Mouse (Mus musculus): ENCODE measurements around the gene Ahnak2. TPM values are rescaled to one million over a fixed set of nuclear protein-coding genes. Genes with fewer than 3 reads are reported as not detected.

The Ahnak2 gene
- polyA plus RNA-seq, 1 experiment from 2014 or later, result 0.13 TPM

GRCm38 (mm10) chr12:112732591-112732990, 69.9 kb downstream of the Ahnak2 start:
- Histone ChIP-seq H3K4me1 (ENCODE audit: control insufficient read depth, insufficient read depth, low read length) (no peaks in the 10 kb centered on the region), H3K4me2 (ENCODE audit: low read depth, low read length) (no peak overlapping the region), H3K27me3 (ENCODE audit: control insufficient read depth, insufficient read depth, low read length) (no peaks in the 10 kb centered on the region), H3K9me3 (replicated peaks; ENCODE audit: control insufficient read depth, low read length) (no peaks in the 10 kb centered on the region), H3K27ac (replicated peaks; ENCODE audit: low read depth, low read length) (no peak overlapping the region), H3K9ac (replicated peaks; ENCODE audit: low read length) (no peak overlapping the region), H3K36me3 (replicated peaks; ENCODE audit: control insufficient read depth, insufficient read depth, low read depth, low read length) (peaks cover 2% of the 10 kb centered on the region), H3K4me3 (ENCODE audit: low read depth, low read length) (no peak overlapping the region)
- DNase-seq (ENCODE audit: low spot score) (no peak), ATAC-seq (replicated peaks; ENCODE audit: insufficient number of reproducible peaks, low FRiP score, low TSS enrichment, low read depth) (no peak)
- WGBS, result 90% methylated on average over 10 of the region's 10 CpGs

GRCm38 (mm10) chr12:112730808-112731207, 71.6 kb downstream of the Ahnak2 start:
- Histone ChIP-seq H3K36me3 (replicated peaks; ENCODE audit: control insufficient read depth, insufficient read depth, low read depth, low read length) (peaks cover 2% of the 10 kb centered on the region), H3K9ac (replicated peaks; ENCODE audit: low read length) (no peak overlapping the region), H3K27ac (replicated peaks; ENCODE audit: low read depth, low read length) (no peak overlapping the region), H3K4me3 (ENCODE audit: low read depth, low read length) (no peak overlapping the region), H3K27me3 (ENCODE audit: control insufficient read depth, insufficient read depth, low read length) (no peaks in the 10 kb centered on the region), H3K4me2 (ENCODE audit: low read depth, low read length) (no peak overlapping the region), H3K4me1 (ENCODE audit: control insufficient read depth, insufficient read depth, low read length) (no peaks in the 10 kb centered on the region), H3K9me3 (replicated peaks; ENCODE audit: control insufficient read depth, low read length) (no peaks in the 10 kb centered on the region)
- DNase-seq (ENCODE audit: low spot score) (no peak), ATAC-seq (replicated peaks; ENCODE audit: insufficient number of reproducible peaks, low FRiP score, low TSS enrichment, low read depth) (no peak)
- WGBS, result 89% methylated on average over 14 of the region's 14 CpGs

GRCm38 (mm10) chr12:112727801-112728200, 74.7 kb downstream of the Ahnak2 start:
- Histone ChIP-seq H3K9ac (replicated peaks; ENCODE audit: low read length) (no peak overlapping the region), H3K4me3 (ENCODE audit: low read depth, low read length) (no peak overlapping the region), H3K4me2 (ENCODE audit: low read depth, low read length) (no peak overlapping the region), H3K27me3 (ENCODE audit: control insufficient read depth, insufficient read depth, low read length) (0 out of 2 replicates have a peak, but pooled peaks cover 6% of the 10 kb centered on the region), H3K9me3 (replicated peaks; ENCODE audit: control insufficient read depth, low read length) (no peaks in the 10 kb centered on the region), H3K4me1 (ENCODE audit: control insufficient read depth, insufficient read depth, low read length) (no peaks in the 10 kb centered on the region), H3K27ac (replicated peaks; ENCODE audit: low read depth, low read length) (no peak overlapping the region), H3K36me3 (replicated peaks; ENCODE audit: control insufficient read depth, insufficient read depth, low read depth, low read length) (no peaks in the 10 kb centered on the region)
- WGBS, result 86% methylated on average over 8 of the region's 8 CpGs
- no peak for DNase-seq (ENCODE audit: low spot score)
- ATAC-seq (replicated peaks; ENCODE audit: insufficient number of reproducible peaks, low FRiP score, low TSS enrichment, low read depth), result no peak

GRCm38 (mm10) chr12:112724077-112724805, 78.2 kb downstream of the Ahnak2 start:
- Histone ChIP-seq H3K36me3 (replicated peaks; ENCODE audit: control insufficient read depth, insufficient read depth, low read depth, low read length) (no peaks in the 10 kb centered on the region), H3K4me3 (ENCODE audit: low read depth, low read length) (no peak overlapping the region), H3K4me2 (ENCODE audit: low read depth, low read length) (no peak overlapping the region), H3K9ac (replicated peaks; ENCODE audit: low read length) (no peak overlapping the region), H3K9me3 (replicated peaks; ENCODE audit: control insufficient read depth, low read length) (no peaks in the 10 kb centered on the region), H3K27ac (replicated peaks; ENCODE audit: low read depth, low read length) (no peak overlapping the region), H3K27me3 (ENCODE audit: control insufficient read depth, insufficient read depth, low read length) (peaks cover 15% of the 10 kb centered on the region), H3K4me1 (ENCODE audit: control insufficient read depth, insufficient read depth, low read length) (peaks cover 4% of the 10 kb centered on the region; the same call in 1 of the 2 replicates)
- 76% methylated on average over 11 of the region's 11 CpGs for WGBS
- DNase-seq (ENCODE audit: low spot score), result peak; percentile 82
- ATAC-seq (replicated peaks; ENCODE audit: insufficient number of reproducible peaks, low FRiP score, low TSS enrichment, low read depth), result 0 out of 2 replicates have a peak, but pooled peaks have one; percentile 4

GRCm38 (mm10) chr12:112723445-112723844, 79.0 kb downstream of the Ahnak2 start:
- DNase-seq (ENCODE audit: low spot score) (no peak), ATAC-seq (replicated peaks; ENCODE audit: insufficient number of reproducible peaks, low FRiP score, low TSS enrichment, low read depth) (no peak)
- peaks cover 15% of the 10 kb centered on the region for H3K27me3 ChIP-seq (ENCODE audit: control insufficient read depth, insufficient read depth, low read length)
- no peak overlapping the region; the same call in 1 of the 2 replicates for H3K9ac ChIP-seq (replicated peaks; ENCODE audit: low read length)
- no peak overlapping the region for H3K27ac ChIP-seq (replicated peaks; ENCODE audit: low read depth, low read length)
- H3K4me1 ChIP-seq (ENCODE audit: control insufficient read depth, insufficient read depth, low read length), result peaks cover 4% of the 10 kb centered on the region; the same call in 1 of the 2 replicates
- H3K4me2 ChIP-seq (ENCODE audit: low read depth, low read length), result peak overlapping the region; percentile 99
- no peaks in the 10 kb centered on the region for H3K9me3 ChIP-seq (replicated peaks; ENCODE audit: control insufficient read depth, low read length)
- no peaks in the 10 kb centered on the region for H3K36me3 ChIP-seq (replicated peaks; ENCODE audit: control insufficient read depth, insufficient read depth, low read depth, low read length)
- WGBS, result 91% methylated on average over 6 of the region's 6 CpGs
- peak overlapping the region; percentile 79; the same call in 1 of the 2 replicates for H3K4me3 ChIP-seq (ENCODE audit: low read depth, low read length)

GRCm38 (mm10) chr12:112723028-112723330, 79.5 kb downstream of the Ahnak2 start:
- H3K9ac ChIP-seq (replicated peaks; ENCODE audit: low read length), result no peak overlapping the region; the same call in 1 of the 2 replicates
- H3K27ac ChIP-seq (replicated peaks; ENCODE audit: low read depth, low read length), result no peak overlapping the region
- H3K27me3 ChIP-seq (ENCODE audit: control insufficient read depth, insufficient read depth, low read length), result peaks cover 15% of the 10 kb centered on the region
- H3K36me3 ChIP-seq (replicated peaks; ENCODE audit: control insufficient read depth, insufficient read depth, low read depth, low read length), result no peaks in the 10 kb centered on the region
- H3K4me3 ChIP-seq (ENCODE audit: low read depth, low read length), result peak overlapping the region; percentile 79
- WGBS, result 3% methylated on average over 5 of the region's 5 CpGs
- peaks cover 4% of the 10 kb centered on the region; the same call in 1 of the 2 replicates for H3K4me1 ChIP-seq (ENCODE audit: control insufficient read depth, insufficient read depth, low read length)
- ATAC-seq (replicated peaks; ENCODE audit: insufficient number of reproducible peaks, low FRiP score, low TSS enrichment, low read depth) (no peak), DNase-seq (ENCODE audit: low spot score) (no peak)
- H3K9me3 ChIP-seq (replicated peaks; ENCODE audit: control insufficient read depth, low read length), result no peaks in the 10 kb centered on the region
- H3K4me2 ChIP-seq (ENCODE audit: low read depth, low read length), result peak overlapping the region; percentile 99

- peak; percentile 40 for DNase-seq (ENCODE audit: low spot score)
- Histone ChIP-seq H3K9ac (replicated peaks; ENCODE audit: low read length) (peak overlapping the region; percentile 74), H3K4me1 (ENCODE audit: control insufficient read depth, insufficient read depth, low read length) (peaks cover 4% of the 10 kb centered on the region; the same call in 1 of the 2 replicates), H3K9me3 (replicated peaks; ENCODE audit: control insufficient read depth, low read length) (no peaks in the 10 kb centered on the region), H3K27me3 (ENCODE audit: control insufficient read depth, insufficient read depth, low read length) (peaks cover 15% of the 10 kb centered on the region), H3K27ac (replicated peaks; ENCODE audit: low read depth, low read length) (no peak overlapping the region), H3K4me3 (ENCODE audit: low read depth, low read length) (peak overlapping the region; percentile 79), H3K36me3 (replicated peaks; ENCODE audit: control insufficient read depth, insufficient read depth, low read depth, low read length) (no peaks in the 10 kb centered on the region), H3K4me2 (ENCODE audit: low read depth, low read length) (peak overlapping the region; percentile 99)
- ATAC-seq (replicated peaks; ENCODE audit: insufficient number of reproducible peaks, low FRiP score, low TSS enrichment, low read depth), result peak; percentile 30; the same call in 1 of the 2 replicates
- 0% methylated on average over 38 of the region's 75 CpGs for WGBS
These were observed 80.0 kb downstream of the Ahnak2 start for GRCm38 (mm10) chr12:112722240-112723027.

Measured in embryonic facial prominence, embryonic 11.5 days (tissue).